Comparison of ENCODE assay signal across 25 mouse cellular contexts in genomic region chr10:28698175-28698574, GRCm38 (mm10). TPM values are rescaled to one million over a fixed set of nuclear protein-coding genes. Genes with fewer than 3 reads are reported as not detected.
DNase-seq lines count a peak whose midpoint lies in the region; ATAC-seq lines count a peak whose summit lies in the region.
"Had no signal": no experiment of that assay in that cellular context is flagged by ENCODE, and none has a peak within 500 bp of the region (broad histone marks: within the 10 kb centered on the region; RNA-seq: fewer than 3 reads in every experiment).

No protein-coding gene starts in this region.

- no peaks in the 10 kb centered on the region for H3K9me3 ChIP-seq in midbrain, embryonic 11.5 days (ENCODE audit: control insufficient read depth, low read length)
- H3K9me3 ChIP-seq in midbrain, embryonic 16.5 days (replicated peaks; ENCODE audit: control insufficient read depth, low read length, poor library complexity, severe bottlenecking) = no peaks in the 10 kb centered on the region; the same call in 1 of the 2 replicates
- H3K9me3 ChIP-seq: embryonic facial prominence, embryonic 13.5 days; embryonic facial prominence, embryonic 15.5 days; forebrain, embryonic 10.5 days; forebrain, embryonic 12.5 days had no signal

- H3K27me3 ChIP-seq in midbrain, embryonic 11.5 days (ENCODE audit: control insufficient read depth, insufficient read depth, low read length) = no peaks in the 10 kb centered on the region
- no peaks in the 10 kb centered on the region for H3K27me3 ChIP-seq in midbrain, embryonic 16.5 days (ENCODE audit: control insufficient read depth, insufficient read depth, low read depth, low read length)
- H3K27me3 ChIP-seq: embryonic facial prominence, embryonic 13.5 days; embryonic facial prominence, embryonic 15.5 days; forebrain, embryonic 12.5 days had no signal

- no peak overlapping the region for H3K9ac ChIP-seq in midbrain, embryonic 11.5 days (ENCODE audit: low read length)
- H3K9ac ChIP-seq in midbrain, embryonic 16.5 days (ENCODE audit: low read depth, low read length) = no peak overlapping the region
- H3K9ac ChIP-seq: embryonic facial prominence, embryonic 13.5 days; embryonic facial prominence, embryonic 15.5 days; forebrain, embryonic 12.5 days had no signal

- no peak for ATAC-seq in midbrain, embryonic 11.5 days (ENCODE audit: low FRiP score)
- no peak for ATAC-seq in midbrain, embryonic 16.5 days
- ATAC-seq: forebrain, embryonic 14.5 days; forebrain, embryonic 16.5 days had no signal

- H3K27ac ChIP-seq in midbrain, embryonic 11.5 days (ENCODE audit: low read depth, low read length) = no peak overlapping the region
- no peak overlapping the region for H3K27ac ChIP-seq in midbrain, embryonic 16.5 days (ENCODE audit: low read length)
- H3K27ac ChIP-seq: embryonic facial prominence, embryonic 13.5 days; embryonic facial prominence, embryonic 15.5 days; forebrain, embryonic 10.5 days; forebrain, embryonic 12.5 days had no signal

- no peak overlapping the region for H3K4me3 ChIP-seq in midbrain, embryonic 11.5 days (ENCODE audit: low read depth, low read length)
- H3K4me3 ChIP-seq in midbrain, embryonic 16.5 days (ENCODE audit: low read depth, low read length) = no peak overlapping the region
- H3K4me3 ChIP-seq: embryonic facial prominence, embryonic 13.5 days; embryonic facial prominence, embryonic 15.5 days; erythroblast, embryonic 14.5 days; forebrain, embryonic 10.5 days; forebrain, embryonic 12.5 days had no signal

- H3K4me2 ChIP-seq in midbrain, embryonic 11.5 days = no peak overlapping the region
- no peak overlapping the region for H3K4me2 ChIP-seq in midbrain, embryonic 16.5 days (ENCODE audit: low read length)
- H3K4me2 ChIP-seq: embryonic facial prominence, embryonic 13.5 days; embryonic facial prominence, embryonic 15.5 days; forebrain, embryonic 12.5 days had no signal

- intact Hi-C loops in left cerebral cortex, postnatal 4 days (cut with DNase I) = no loop called here

- DNase-seq in left cerebral cortex, adult 11 months (ENCODE audit: low spot score) = peak; percentile 18
- DNase-seq in left cerebral cortex, postnatal 4 days = no peak
- peak; percentile 45 for DNase-seq in midbrain, embryonic 11.5 days (ENCODE audit: low spot score, missing footprints)
- DNase-seq in telencephalon, adult 2 months (ENCODE audit: low read depth, low spot score) = peak; percentile 55
- DNase-seq in cerebellum, postnatal 10 days = no peak
- DNase-seq: adrenal gland, adult 2 months; adrenal gland, postnatal 10 days; adrenal gland, postnatal 25 days; cerebellum, adult 11-12 months; cerebellum, adult 2 months; cerebellum, adult 9-10 months; cerebellum, postnatal 14 days; cerebellum, postnatal 36 days; embryo, embryonic 11 days had no signal

- H3K36me3 ChIP-seq in midbrain, embryonic 11.5 days (ENCODE audit: control insufficient read depth, insufficient read depth, low read length) = no peaks in the 10 kb centered on the region
- no peaks in the 10 kb centered on the region for H3K36me3 ChIP-seq in midbrain, embryonic 16.5 days (ENCODE audit: control insufficient read depth, insufficient read depth, low read length)
- H3K36me3 ChIP-seq: embryonic facial prominence, embryonic 13.5 days; embryonic facial prominence, embryonic 15.5 days; forebrain, embryonic 10.5 days; forebrain, embryonic 12.5 days had no signal

- no peaks in the 10 kb centered on the region for H3K4me1 ChIP-seq in midbrain, embryonic 11.5 days (ENCODE audit: control insufficient read depth, insufficient read depth, low read length)
- H3K4me1 ChIP-seq in midbrain, embryonic 16.5 days (ENCODE audit: control insufficient read depth, insufficient read depth, low read length) = no peaks in the 10 kb centered on the region
- H3K4me1 ChIP-seq: embryonic facial prominence, embryonic 13.5 days; embryonic facial prominence, embryonic 15.5 days; forebrain, embryonic 10.5 days; forebrain, embryonic 12.5 days had no signal

RNA-seq across cellular contexts. Expression of gene Themis, which starts 30.0 kb away (rescaled TPM):
- total RNA-seq in left cerebral cortex, postnatal 4 days (2021) = under 1 TPM in 1 of 2 experiments, not detected in 1; 0.14 TPM
- polyA plus RNA-seq in midbrain, embryonic 11.5 days (2014; fragmentation: Nextera tagmentation; extraction: Ambion mirVana) = 0.04 TPM in 1 of 2 replicates, not detected in the other
- polyA plus RNA-seq in midbrain, embryonic 16.5 days (2015; fragmentation: Nextera tagmentation; extraction: Ambion mirVana) = 0.05 TPM in 1 of 2 replicates, not detected in the other
- total RNA-seq: adrenal gland, adult 2 months; adrenal gland, postnatal 25 days; adrenal gland, postnatal 4 days; MEL had no signal
- polyA plus RNA-seq: adrenal gland, adult 2 months; C2C12; cerebellum, adult 2 months; embryonic facial prominence, embryonic 13.5 days; embryonic facial prominence, embryonic 15.5 days; erythroblast, embryonic 14.5 days; forebrain, embryonic 10.5 days; forebrain, embryonic 12.5 days; forebrain, embryonic 14.5 days; forebrain, embryonic 16.5 days had no signal

Comparison
In these comparisons a context has a peak if more than half of its experiments do, and no peak if none do; other contexts are left out.
1. DNase-seq: peak in left cerebral cortex, adult 11 months (single experiment), midbrain, embryonic 11.5 days (single experiment) and telencephalon, adult 2 months (single experiment); none in left cerebral cortex, postnatal 4 days (single experiment) and cerebellum, postnatal 10 days (0 of 2).